Mouse (Mus musculus): ENCODE data around the gene Arl14ep. TPM values are rescaled to one million over a fixed set of nuclear protein-coding genes. Genes with fewer than 3 reads are reported as not detected.
A peak's percentile ranks its signal among the peaks of the same experiment; 100 is the strongest.
"Not testable (repeated sequence)": the region's sequence is repeated elsewhere in the genome, so short reads cannot be mapped to it uniquely, and the experiment has no call there.

Arl14ep gene
- 2.4 and 3.2 TPM in 2 replicates for polyA plus RNA-seq (2012; rRNA removed)

GRCm38 (mm10) chr2:106973959-106974639, at the start of gene Arl14ep:
Arl14ep (minus strand) TSS chr2:106974424.
- WGBS = 1% methylated on average over 36 of the region's 36 CpGs
- peak; percentile 31 for DNase-seq (ENCODE audit: low read depth, low spot score)

- DNase-seq (ENCODE audit: low read depth, low spot score) = no peak
- 90% methylated on average over 5 of the region's 5 CpGs for WGBS
Measured at GRCm38 (mm10) chr2:107022713-107023112, 48.5 kb upstream of the Arl14ep start.

GRCm38 (mm10) chr2:107019331-107019730, 45.1 kb upstream of the Arl14ep start:
- DNase-seq (ENCODE audit: low read depth, low spot score) = no peak
- WGBS = 61% methylated on average over 2 of the region's 2 CpGs

GRCm38 (mm10) chr2:107013161-107013560, 38.9 kb upstream of the Arl14ep start:
- WGBS = 61% methylated on average over 4 of the region's 4 CpGs
- DNase-seq (ENCODE audit: low read depth, low spot score) = no peak

- DNase-seq (ENCODE audit: low read depth, low spot score) = no peak
- WGBS = 86% methylated on average over 4 of the region's 4 CpGs
Measured at GRCm38 (mm10) chr2:107012318-107012717, 38.1 kb upstream of the Arl14ep start.

- no peak for DNase-seq (ENCODE audit: low read depth, low spot score)
- WGBS = 81% methylated on average over 6 of the region's 6 CpGs
Measured at GRCm38 (mm10) chr2:107010160-107010559, 35.9 kb upstream of the Arl14ep start.

- WGBS = 67% methylated on average over 3 of the region's 3 CpGs
- no peak for DNase-seq (ENCODE audit: low read depth, low spot score)
Measured at GRCm38 (mm10) chr2:107006378-107006777, 32.2 kb upstream of the Arl14ep start.

GRCm38 (mm10) chr2:107005876-107006275, 31.7 kb upstream of the Arl14ep start:
- DNase-seq (ENCODE audit: low read depth, low spot score) = not testable (repeated sequence)
- WGBS = 69% methylated on average over 4 of the region's 4 CpGs

GRCm38 (mm10) chr2:106991261-106991660, 17.0 kb upstream of the Arl14ep start:
- no peak for DNase-seq (ENCODE audit: low read depth, low spot score)
- 87% methylated on average over 1 of the region's 1 CpGs for WGBS

GRCm38 (mm10) chr2:106984945-106985344, 10.7 kb upstream of the Arl14ep start:
- WGBS = 94% methylated on average over 2 of the region's 2 CpGs
- DNase-seq (ENCODE audit: low read depth, low spot score) = no peak

- WGBS = 37% methylated on average over 6 of the region's 6 CpGs
- no peak for DNase-seq (ENCODE audit: low read depth, low spot score)
Measured at GRCm38 (mm10) chr2:106982503-106982902, 8.3 kb upstream of the Arl14ep start.

GRCm38 (mm10) chr2:106976472-106976871, 2.2 kb upstream of the Arl14ep start:
- DNase-seq (ENCODE audit: low read depth, low spot score) = no peak
- WGBS = 87% methylated on average over 3 of the region's 3 CpGs

- no peak for DNase-seq (ENCODE audit: low read depth, low spot score)
- 66% methylated on average over 17 of the region's 17 CpGs for WGBS
Measured at GRCm38 (mm10) chr2:106973332-106973958, 779 bp downstream of the Arl14ep start.

GRCm38 (mm10) chr2:106972851-106973250, 1.4 kb downstream of the Arl14ep start:
- 91% methylated on average over 6 of the region's 6 CpGs for WGBS
- no peak for DNase-seq (ENCODE audit: low read depth, low spot score)

- 95% methylated on average over 12 of the region's 12 CpGs for WGBS
- DNase-seq (ENCODE audit: low read depth, low spot score) = no peak
Measured at GRCm38 (mm10) chr2:106970971-106971370, 3.3 kb downstream of the Arl14ep start.

- WGBS = 92% methylated on average over 6 of the region's 6 CpGs
- no peak for DNase-seq (ENCODE audit: low read depth, low spot score)
Measured at GRCm38 (mm10) chr2:106968320-106968719, 5.9 kb downstream of the Arl14ep start.

GRCm38 (mm10) chr2:106963560-106963959, 10.7 kb downstream of the Arl14ep start:
- WGBS = 93% methylated on average over 3 of the region's 3 CpGs
- DNase-seq (ENCODE audit: low read depth, low spot score) = no peak

- DNase-seq (ENCODE audit: low read depth, low spot score) = no peak
- 77% methylated on average over 3 of the region's 3 CpGs for WGBS
Measured at GRCm38 (mm10) chr2:106961650-106962049, 12.6 kb downstream of the Arl14ep start.

- DNase-seq (ENCODE audit: low read depth, low spot score) = no peak
- WGBS = 78% methylated on average over 2 of the region's 2 CpGs
Measured at GRCm38 (mm10) chr2:106961066-106961465, 13.2 kb downstream of the Arl14ep start.

- WGBS = 57% methylated on average over 7 of the region's 7 CpGs
Measured at GRCm38 (mm10) chr2:106960237-106960636, 14.0 kb downstream of the Arl14ep start.

GRCm38 (mm10) chr2:106959380-106959779, 14.8 kb downstream of the Arl14ep start:
- no peak for DNase-seq (ENCODE audit: low read depth, low spot score)
- WGBS = 86% methylated on average over 5 of the region's 5 CpGs

More at GRCm38 (mm10) chr2:106960237-106960636, 14.0 kb downstream of the Arl14ep start:
- DNase-seq (ENCODE audit: low read depth, low spot score) = no peak

Data from large intestine, adult 2 months (tissue).